Mouse (Mus musculus) cortical plate, adult 2 months (tissue): ENCODE data around the gene Tnrc6c. TPM values are rescaled to one million over a fixed set of nuclear protein-coding genes. Genes with fewer than 3 reads are reported as not detected.

Experiments used
- H3K27ac ChIP-seq: fragments of 200-500 bp; 2 replicates; pipeline ENCODE4 v1.5.1; 2012; ENCODE audit warnings: low read length, control low read depth, inconsistent platforms; ENCODE audit not compliant: insufficient read depth
- H3K4me1 ChIP-seq: fragments of 200-500 bp; 2 replicates; pipeline ENCODE4 v1.6.1; 2011; ENCODE audit warnings: low read length; ENCODE audit not compliant: control insufficient read depth, insufficient read depth
- H3K4me3 ChIP-seq: fragments of 200-500 bp; 2 replicates; pipeline ENCODE4 v1.5.1; 2011; ENCODE audit warnings: mild to moderate bottlenecking, low read length, control low read depth; ENCODE audit not compliant: insufficient read depth
- CTCF ChIP-seq: fragments of 200-500 bp; IDR thresholded peaks from 2 replicates; pipeline ENCODE4 v1.5.1; 2011; ENCODE audit warnings: mild to moderate bottlenecking, control low read depth, low read length; ENCODE audit not compliant: insufficient read depth; ENCODE audit errors: extremely low read depth
- POLR2A ChIP-seq: fragments of 200-500 bp; IDR thresholded peaks from 2 replicates; pipeline ENCODE4 v1.6.1; 2011; ENCODE audit warnings: mild to moderate bottlenecking, low read length, control low read depth; ENCODE audit not compliant: insufficient read depth; ENCODE audit errors: extremely low read depth
- polyA plus RNA-seq: library from polyadenylated mRNA; depleted of rRNA; stranded (reverse); fragments of >200 nt; gene quantifications from 2 replicates; pipeline ENCODE4 v1.2.3, GENCODE M21; 2012

The Tnrc6c gene
- polyA plus RNA-seq, 1 experiment: 46.9 TPM

- H3K4me3 ChIP-seq: no peak overlapping the region
- no peak overlapping the region for H3K27ac ChIP-seq
- no peaks in the 10 kb centered on the region for H3K4me1 ChIP-seq
- peak; percentile 74 for TF ChIP-seq CTCF
- no peak for TF ChIP-seq POLR2A
Observed at GRCm38 (mm10) chr11:117790286-117790685, 136.2 kb downstream of the Tnrc6c start.

GRCm38 (mm10) chr11:117790703-117791440 lies 136.8 kb downstream of the Tnrc6c start:
- H3K4me3 ChIP-seq: no peak overlapping the region
- no peak overlapping the region for H3K27ac ChIP-seq
- H3K4me1 ChIP-seq: no peaks in the 10 kb centered on the region
- no peak for TF ChIP-seq POLR2A
- TF ChIP-seq CTCF: no peak

GRCm38 (mm10) chr11:117791441-117791761 lies 137.3 kb downstream of the Tnrc6c start:
- no peak for TF ChIP-seq POLR2A
- TF ChIP-seq CTCF: no peak
- Histone ChIP-seq H3K4me3 (no peak overlapping the region), H3K4me1 (no peaks in the 10 kb centered on the region), H3K27ac (no peak overlapping the region)

GRCm38 (mm10) chr11:117792281-117792888 lies 138.3 kb downstream of the Tnrc6c start:
- Histone ChIP-seq H3K27ac (no peak overlapping the region), H3K4me1 (no peaks in the 10 kb centered on the region), H3K4me3 (no peak overlapping the region)
- no peak for TF ChIP-seq CTCF
- TF ChIP-seq POLR2A: no peak

GRCm38 (mm10) chr11:117794035-117794551 lies 140.0 kb downstream of the Tnrc6c start:
- no peak overlapping the region for H3K4me3 ChIP-seq
- H3K27ac ChIP-seq: no peak overlapping the region
- H3K4me1 ChIP-seq: no peaks in the 10 kb centered on the region
- TF ChIP-seq POLR2A: no peak
- no peak for TF ChIP-seq CTCF

- no peak overlapping the region for H3K4me3 ChIP-seq
- H3K27ac ChIP-seq: no peak overlapping the region
- no peaks in the 10 kb centered on the region for H3K4me1 ChIP-seq
- no peak for TF ChIP-seq CTCF
- TF ChIP-seq POLR2A: no peak
Observed at GRCm38 (mm10) chr11:117796954-117797353, 142.9 kb downstream of the Tnrc6c start.

GRCm38 (mm10) chr11:117797511-117798159 lies 143.5 kb downstream of the Tnrc6c start, which contains the start of gene 6030468B19Rik:
Gene 6030468B19Rik, plus strand, starts transcription at chr11:117797660.
- H3K4me3 ChIP-seq: no peak within 1 kb of the TSS
- no peak for TF ChIP-seq CTCF
- no peak for TF ChIP-seq POLR2A
- no peak within 1 kb of the TSS for H3K27ac ChIP-seq
- H3K4me1 ChIP-seq: no peaks in the 10 kb centered on the region

GRCm38 (mm10) chr11:117798160-117798541 lies 144.1 kb downstream of the Tnrc6c start:
- no peak overlapping the region for H3K27ac ChIP-seq
- TF ChIP-seq POLR2A: no peak
- TF ChIP-seq CTCF: no peak
- no peaks in the 10 kb centered on the region for H3K4me1 ChIP-seq
- no peak overlapping the region for H3K4me3 ChIP-seq

GRCm38 (mm10) chr11:117799174-117799573 lies 145.1 kb downstream of the Tnrc6c start:
- no peaks in the 10 kb centered on the region for H3K4me1 ChIP-seq
- no peak overlapping the region for H3K27ac ChIP-seq
- H3K4me3 ChIP-seq: no peak overlapping the region
- no peak for TF ChIP-seq CTCF
- TF ChIP-seq POLR2A: no peak
